Mouse (Mus musculus): Measurements from ENCODE around the gene Jak2. TPM values are rescaled to one million over a fixed set of nuclear protein-coding genes. Genes with fewer than 3 reads are reported as not detected.

The Jak2 gene
- polyA plus RNA-seq, 1 experiment from 2014 or later: 14.9 TPM

DNA sequence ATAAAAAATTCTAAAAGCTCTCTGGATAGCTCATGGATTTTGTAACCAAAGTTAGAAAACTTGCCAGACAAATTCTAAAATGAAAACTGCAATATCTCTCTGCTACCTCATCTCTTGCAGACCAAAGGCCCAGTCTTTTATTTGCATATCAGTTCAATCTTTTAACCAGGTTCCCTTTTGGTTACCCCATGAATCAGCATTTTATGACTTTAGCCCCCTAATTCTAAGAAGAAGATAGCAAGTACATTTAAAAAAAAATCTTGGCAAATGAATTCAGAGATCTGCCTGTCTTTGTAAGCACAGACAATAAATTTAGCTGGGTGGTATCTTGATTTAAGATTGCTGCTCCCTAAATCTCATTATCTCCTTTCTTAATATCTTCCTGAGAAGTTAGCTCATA lies 26.7 kb upstream of the Jak2 start:
- DNase-seq (ENCODE audit: low spot score): no peak
- H3K9me3 ChIP-seq (replicated peaks; ENCODE audit: control insufficient read depth, low read length): no peaks in the 10 kb centered on the region
- no peak overlapping the region for H3K27ac ChIP-seq (replicated peaks; ENCODE audit: low read depth, low read length)
- H3K4me3 ChIP-seq (ENCODE audit: low read depth, low read length): no peak overlapping the region
- no peak overlapping the region for H3K9ac ChIP-seq (replicated peaks; ENCODE audit: low read length)
- H3K4me2 ChIP-seq (ENCODE audit: low read depth, low read length): no peak overlapping the region
- no peak for ATAC-seq (replicated peaks; ENCODE audit: insufficient number of reproducible peaks, low FRiP score, low TSS enrichment, low read depth)
- H3K4me1 ChIP-seq (ENCODE audit: control insufficient read depth, insufficient read depth, low read length): no peaks in the 10 kb centered on the region
- no peaks in the 10 kb centered on the region for H3K36me3 ChIP-seq (replicated peaks; ENCODE audit: control insufficient read depth, insufficient read depth, low read depth, low read length)
- no peaks in the 10 kb centered on the region for H3K27me3 ChIP-seq (ENCODE audit: control insufficient read depth, insufficient read depth, low read length)

DNA sequence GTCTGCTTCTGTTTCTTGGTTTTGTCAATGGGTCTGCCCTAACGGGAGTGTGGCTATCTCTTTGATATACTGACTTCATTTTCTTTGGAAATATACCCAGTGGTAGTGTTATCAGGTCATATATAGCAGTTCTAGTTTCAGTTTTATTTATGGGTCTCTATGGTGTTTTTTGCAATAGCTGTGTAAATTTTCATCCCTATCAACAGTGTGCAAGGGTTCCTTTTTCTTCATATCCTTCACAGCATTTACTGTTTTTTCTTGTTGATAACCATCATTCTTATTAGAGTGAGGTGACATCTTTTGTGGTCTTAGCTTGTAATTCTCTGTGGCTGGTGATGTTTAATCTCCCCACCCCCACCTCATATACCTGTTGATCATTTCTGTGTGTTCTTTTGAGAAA lies 24.6 kb upstream of the Jak2 start:
- no peaks in the 10 kb centered on the region for H3K27me3 ChIP-seq (ENCODE audit: control insufficient read depth, insufficient read depth, low read length)
- WGBS: 57% methylated on average over 1 of the region's 1 CpGs
- H3K4me3 ChIP-seq (ENCODE audit: low read depth, low read length): no peak overlapping the region
- no peaks in the 10 kb centered on the region for H3K9me3 ChIP-seq (replicated peaks; ENCODE audit: control insufficient read depth, low read length)
- H3K36me3 ChIP-seq (replicated peaks; ENCODE audit: control insufficient read depth, insufficient read depth, low read depth, low read length): no peaks in the 10 kb centered on the region
- ATAC-seq (replicated peaks; ENCODE audit: insufficient number of reproducible peaks, low FRiP score, low TSS enrichment, low read depth) (no peak), DNase-seq (ENCODE audit: low spot score) (no peak)
- H3K4me2 ChIP-seq (ENCODE audit: low read depth, low read length): no peak overlapping the region
- no peaks in the 10 kb centered on the region for H3K4me1 ChIP-seq (ENCODE audit: control insufficient read depth, insufficient read depth, low read length)
- H3K9ac ChIP-seq (replicated peaks; ENCODE audit: low read length): no peak overlapping the region
- H3K27ac ChIP-seq (replicated peaks; ENCODE audit: low read depth, low read length): no peak overlapping the region

DNA sequence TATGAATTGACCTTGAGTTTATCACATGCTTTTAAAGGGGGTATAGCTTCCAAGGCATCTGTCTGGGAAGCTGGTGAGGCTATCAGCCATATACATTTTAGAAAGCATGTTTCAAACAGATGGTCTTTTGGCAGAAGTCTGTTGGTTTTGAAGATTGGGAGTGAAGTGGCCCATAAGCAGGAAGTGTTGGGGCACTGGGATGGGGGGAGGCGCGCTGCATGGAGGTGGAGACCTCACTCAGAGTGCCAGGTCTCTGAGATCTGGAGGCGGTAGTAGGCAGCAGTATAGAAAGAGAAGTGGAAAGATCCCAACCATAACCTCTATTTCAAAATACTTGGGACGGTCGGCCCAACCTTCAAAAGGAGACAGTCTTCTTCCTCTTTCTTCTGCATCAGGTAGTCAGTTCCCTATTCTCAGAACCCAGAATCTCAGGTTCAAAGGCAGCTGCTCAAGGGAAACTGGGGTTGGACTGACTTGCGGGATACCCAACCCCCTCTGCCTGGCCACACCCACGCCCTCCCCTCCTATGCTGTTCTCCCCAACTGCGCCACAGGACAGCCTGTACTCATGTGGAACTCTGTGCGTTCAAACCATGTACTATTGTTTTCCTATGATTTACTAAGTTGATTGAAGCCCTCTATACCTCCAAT lies 23.6 kb upstream of the Jak2 start:
- Histone ChIP-seq H3K27ac (replicated peaks; ENCODE audit: low read depth, low read length) (no peak overlapping the region), H3K4me3 (ENCODE audit: low read depth, low read length) (no peak overlapping the region), H3K4me1 (ENCODE audit: control insufficient read depth, insufficient read depth, low read length) (no peaks in the 10 kb centered on the region), H3K4me2 (ENCODE audit: low read depth, low read length) (no peak overlapping the region), H3K9ac (replicated peaks; ENCODE audit: low read length) (no peak overlapping the region), H3K9me3 (replicated peaks; ENCODE audit: control insufficient read depth, low read length) (no peaks in the 10 kb centered on the region), H3K36me3 (replicated peaks; ENCODE audit: control insufficient read depth, insufficient read depth, low read depth, low read length) (no peaks in the 10 kb centered on the region), H3K27me3 (ENCODE audit: control insufficient read depth, insufficient read depth, low read length) (no peaks in the 10 kb centered on the region)
- 74% methylated on average over 9 of the region's 9 CpGs for WGBS
- no peak for DNase-seq (ENCODE audit: low spot score)
- no peak for ATAC-seq (replicated peaks; ENCODE audit: insufficient number of reproducible peaks, low FRiP score, low TSS enrichment, low read depth)

DNA sequence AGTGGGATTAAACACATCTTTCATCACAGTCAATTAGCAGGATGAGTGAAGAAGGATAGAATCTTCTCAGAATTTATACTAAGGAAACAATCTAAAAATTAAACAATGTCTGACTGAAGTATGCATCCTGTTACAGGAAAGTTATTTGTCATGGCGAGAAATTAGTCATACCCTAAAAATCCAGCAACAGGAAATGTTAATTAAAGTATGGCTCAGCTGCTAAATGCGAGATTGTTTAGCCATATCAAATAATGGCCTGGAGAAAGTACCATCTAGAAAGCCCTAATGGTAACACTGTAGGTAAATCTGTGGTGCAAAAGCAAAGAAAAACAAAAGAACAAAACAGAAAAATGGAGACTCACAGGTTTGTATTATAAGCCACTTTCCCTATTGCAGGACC lies 22.6 kb upstream of the Jak2 start:
- no peak for ATAC-seq (replicated peaks; ENCODE audit: insufficient number of reproducible peaks, low FRiP score, low TSS enrichment, low read depth)
- H3K36me3 ChIP-seq (replicated peaks; ENCODE audit: control insufficient read depth, insufficient read depth, low read depth, low read length): no peaks in the 10 kb centered on the region
- H3K27ac ChIP-seq (replicated peaks; ENCODE audit: low read depth, low read length): no peak overlapping the region
- no peaks in the 10 kb centered on the region for H3K9me3 ChIP-seq (replicated peaks; ENCODE audit: control insufficient read depth, low read length)
- DNase-seq (ENCODE audit: low spot score): no peak
- H3K4me3 ChIP-seq (ENCODE audit: low read depth, low read length): no peak overlapping the region
- H3K4me1 ChIP-seq (ENCODE audit: control insufficient read depth, insufficient read depth, low read length): no peaks in the 10 kb centered on the region
- no peaks in the 10 kb centered on the region for H3K27me3 ChIP-seq (ENCODE audit: control insufficient read depth, insufficient read depth, low read length)
- no peak overlapping the region for H3K4me2 ChIP-seq (ENCODE audit: low read depth, low read length)
- no peak overlapping the region for H3K9ac ChIP-seq (replicated peaks; ENCODE audit: low read length)
- WGBS: 78% methylated on average over 2 of the region's 2 CpGs

DNA sequence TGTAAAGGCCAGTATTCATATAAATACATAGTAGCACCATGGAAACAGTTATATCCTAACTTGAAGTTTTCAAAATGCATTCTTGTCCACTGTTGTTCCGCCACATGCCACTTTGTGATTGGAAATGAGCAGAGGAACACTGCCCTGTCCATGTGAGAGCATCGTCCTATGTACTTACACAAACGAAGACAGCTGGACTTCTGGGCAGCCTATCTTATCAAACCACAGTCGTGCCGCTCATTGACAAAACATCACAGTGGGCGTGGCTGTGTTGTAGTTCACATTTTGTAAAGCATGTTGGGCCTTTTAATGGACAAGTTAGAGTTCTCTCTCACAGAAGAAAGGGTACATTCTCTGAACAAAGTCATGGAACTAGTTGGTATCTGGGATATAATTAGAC lies 18.9 kb upstream of the Jak2 start:
- no peaks in the 10 kb centered on the region for H3K9me3 ChIP-seq (replicated peaks; ENCODE audit: control insufficient read depth, low read length)
- H3K9ac ChIP-seq (replicated peaks; ENCODE audit: low read length): no peak overlapping the region
- H3K4me3 ChIP-seq (ENCODE audit: low read depth, low read length): no peak overlapping the region
- no peaks in the 10 kb centered on the region for H3K4me1 ChIP-seq (ENCODE audit: control insufficient read depth, insufficient read depth, low read length)
- WGBS: 64% methylated on average over 6 of the region's 6 CpGs
- no peak overlapping the region for H3K27ac ChIP-seq (replicated peaks; ENCODE audit: low read depth, low read length)
- no peak overlapping the region for H3K4me2 ChIP-seq (ENCODE audit: low read depth, low read length)
- H3K36me3 ChIP-seq (replicated peaks; ENCODE audit: control insufficient read depth, insufficient read depth, low read depth, low read length): no peaks in the 10 kb centered on the region
- no peak for DNase-seq (ENCODE audit: low spot score)
- ATAC-seq (replicated peaks; ENCODE audit: insufficient number of reproducible peaks, low FRiP score, low TSS enrichment, low read depth): no peak
- H3K27me3 ChIP-seq (ENCODE audit: control insufficient read depth, insufficient read depth, low read length): no peaks in the 10 kb centered on the region

DNA sequence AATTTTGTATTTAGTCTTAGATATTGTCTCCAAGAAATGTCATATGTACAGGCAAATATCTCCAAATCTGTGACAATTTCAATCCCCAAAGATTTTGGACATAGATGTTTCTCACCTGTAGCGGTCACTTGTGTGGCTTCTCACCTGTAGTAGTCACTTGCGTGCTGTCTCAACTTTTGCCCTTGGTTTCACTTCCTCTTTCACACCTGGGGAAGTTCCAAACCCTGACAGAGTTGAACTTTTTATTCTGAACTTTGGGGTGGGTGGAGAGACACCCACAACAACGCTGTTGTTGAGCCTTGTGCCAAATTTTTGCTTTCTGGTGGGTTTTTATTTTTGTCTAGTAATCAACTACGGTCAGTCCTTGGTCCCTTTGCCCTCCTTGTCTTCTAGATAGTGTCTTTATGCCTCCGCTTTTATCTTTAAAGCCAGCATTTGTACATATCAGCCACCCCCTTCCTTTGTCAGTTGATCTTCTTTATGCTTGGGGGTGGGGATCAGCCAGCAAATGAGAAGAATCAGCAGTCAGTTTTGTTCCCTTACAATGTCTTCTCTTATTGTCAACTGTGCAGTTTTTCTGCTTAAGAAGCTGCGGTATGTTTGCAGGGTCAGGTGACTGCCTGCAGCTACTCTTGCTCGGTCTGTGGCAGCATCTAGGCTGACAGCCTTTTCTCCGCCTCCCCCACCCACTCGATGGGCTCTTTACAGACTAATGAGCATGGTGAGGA lies 14.8 kb upstream of the Jak2 start:
- H3K4me3 ChIP-seq (ENCODE audit: low read depth, low read length): no peak overlapping the region
- H3K27me3 ChIP-seq (ENCODE audit: control insufficient read depth, insufficient read depth, low read length): no peaks in the 10 kb centered on the region
- peak; percentile 18 for DNase-seq (ENCODE audit: low spot score)
- no peak overlapping the region for H3K4me2 ChIP-seq (ENCODE audit: low read depth, low read length)
- WGBS: 54% methylated on average over 9 of the region's 9 CpGs
- H3K36me3 ChIP-seq (replicated peaks; ENCODE audit: control insufficient read depth, insufficient read depth, low read depth, low read length): no peaks in the 10 kb centered on the region
- no peaks in the 10 kb centered on the region for H3K4me1 ChIP-seq (ENCODE audit: control insufficient read depth, insufficient read depth, low read length)
- H3K9ac ChIP-seq (replicated peaks; ENCODE audit: low read length): no peak overlapping the region
- no peak overlapping the region for H3K27ac ChIP-seq (replicated peaks; ENCODE audit: low read depth, low read length)
- H3K9me3 ChIP-seq (replicated peaks; ENCODE audit: control insufficient read depth, low read length): no peaks in the 10 kb centered on the region
- no peak for ATAC-seq (replicated peaks; ENCODE audit: insufficient number of reproducible peaks, low FRiP score, low TSS enrichment, low read depth)

DNA sequence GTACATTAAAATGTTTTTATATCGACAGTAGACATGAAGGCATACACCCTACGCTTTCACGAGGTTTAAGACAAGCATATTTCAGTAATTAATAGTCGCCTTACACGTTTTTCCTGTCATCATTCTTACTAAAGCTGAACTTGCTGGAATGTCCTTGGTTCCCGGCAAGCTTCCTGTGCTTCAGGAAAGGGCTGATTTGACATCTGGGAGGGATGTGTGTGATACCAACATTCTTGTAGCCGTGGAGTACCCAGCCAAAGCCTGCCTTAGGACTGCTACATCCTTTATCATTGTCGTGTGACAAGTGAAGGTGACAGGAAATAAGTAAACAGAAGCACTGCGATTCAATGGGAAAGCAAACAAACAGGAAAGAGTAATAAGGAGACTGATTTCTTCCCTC lies 13.5 kb upstream of the Jak2 start:
- H3K9ac ChIP-seq (replicated peaks; ENCODE audit: low read length): no peak overlapping the region
- WGBS: 40% methylated on average over 9 of the region's 9 CpGs
- DNase-seq (ENCODE audit: low spot score) (no peak), ATAC-seq (replicated peaks; ENCODE audit: insufficient number of reproducible peaks, low FRiP score, low TSS enrichment, low read depth) (no peak)
- no peaks in the 10 kb centered on the region for H3K27me3 ChIP-seq (ENCODE audit: control insufficient read depth, insufficient read depth, low read length)
- no peak overlapping the region for H3K27ac ChIP-seq (replicated peaks; ENCODE audit: low read depth, low read length)
- H3K9me3 ChIP-seq (replicated peaks; ENCODE audit: control insufficient read depth, low read length): no peaks in the 10 kb centered on the region
- H3K4me2 ChIP-seq (ENCODE audit: low read depth, low read length): no peak overlapping the region
- H3K36me3 ChIP-seq (replicated peaks; ENCODE audit: control insufficient read depth, insufficient read depth, low read depth, low read length): no peaks in the 10 kb centered on the region
- H3K4me1 ChIP-seq (ENCODE audit: control insufficient read depth, insufficient read depth, low read length): no peaks in the 10 kb centered on the region
- no peak overlapping the region for H3K4me3 ChIP-seq (ENCODE audit: low read depth, low read length)

DNA sequence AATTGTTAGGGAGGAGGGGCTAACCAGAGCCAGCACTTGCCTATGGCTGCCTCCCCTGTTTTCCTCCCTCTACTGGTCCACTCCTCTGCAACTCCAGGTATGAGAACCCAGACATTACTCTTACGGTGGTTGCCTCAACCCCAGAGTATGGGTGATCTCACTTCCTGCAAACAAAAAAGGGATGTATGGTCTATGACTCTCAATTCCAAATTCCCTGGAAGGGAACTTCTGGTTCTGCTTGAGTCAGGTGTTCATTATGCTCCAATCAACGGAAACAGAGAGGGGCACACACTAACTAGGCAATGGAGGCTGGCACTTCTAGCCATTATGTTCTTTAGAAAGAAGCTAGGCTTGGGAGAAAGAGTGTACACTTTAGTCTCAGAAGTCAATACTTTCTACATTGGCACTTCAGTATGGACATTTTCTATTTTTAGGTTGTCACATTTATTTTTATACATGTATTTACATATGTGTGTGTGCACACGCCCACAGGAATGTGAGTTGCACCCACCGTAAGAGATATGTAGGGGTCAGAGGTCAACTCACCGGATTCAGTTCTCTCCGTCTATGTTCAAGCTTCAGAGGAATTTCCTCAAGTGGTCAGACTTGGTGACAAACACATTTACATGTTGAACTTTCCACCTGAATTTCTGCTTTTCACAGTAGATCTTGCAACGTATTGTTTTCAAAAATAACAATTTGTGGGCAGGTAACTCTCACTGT lies 12.0 kb upstream of the Jak2 start:
- no peaks in the 10 kb centered on the region for H3K9me3 ChIP-seq (replicated peaks; ENCODE audit: control insufficient read depth, low read length)
- H3K36me3 ChIP-seq (replicated peaks; ENCODE audit: control insufficient read depth, insufficient read depth, low read depth, low read length): no peaks in the 10 kb centered on the region
- no peak overlapping the region for H3K4me2 ChIP-seq (ENCODE audit: low read depth, low read length)
- H3K4me3 ChIP-seq (ENCODE audit: low read depth, low read length): no peak overlapping the region
- ATAC-seq (replicated peaks; ENCODE audit: insufficient number of reproducible peaks, low FRiP score, low TSS enrichment, low read depth) (no peak), DNase-seq (ENCODE audit: low spot score) (no peak)
- no peaks in the 10 kb centered on the region for H3K4me1 ChIP-seq (ENCODE audit: control insufficient read depth, insufficient read depth, low read length)
- no peak overlapping the region for H3K9ac ChIP-seq (replicated peaks; ENCODE audit: low read length)
- H3K27me3 ChIP-seq (ENCODE audit: control insufficient read depth, insufficient read depth, low read length): no peaks in the 10 kb centered on the region
- no peak overlapping the region for H3K27ac ChIP-seq (replicated peaks; ENCODE audit: low read depth, low read length)
- 82% methylated on average over 7 of the region's 7 CpGs for WGBS

Data from embryonic facial prominence, embryonic 11.5 days (tissue).